Mouse (Mus musculus) kidney, adult 2 months (tissue): ENCODE measurements around the gene Hoxa13. TPM values are rescaled to one million over a fixed set of nuclear protein-coding genes. Genes with fewer than 3 reads are reported as not detected.

Source experiments
- DNase-seq: peaks from one replicate; pipeline ENCODE4 v3.0.0; 2021
- H3K27ac ChIP-seq: fragments of 200-500 bp; 2 replicates; pipeline ENCODE4 v1.5.1; 2012; ENCODE audit warnings: low read depth, low read length, control low read depth, inconsistent platforms; ENCODE audit not compliant: insufficient read depth
- H3K27me3 ChIP-seq: fragments of 200-500 bp; replicated peaks from 2 replicates; pipeline ENCODE4 v1.6.1; 2012; ENCODE audit warnings: mild to moderate bottlenecking, moderate library complexity, low read length, inconsistent platforms; ENCODE audit not compliant: control insufficient read depth, insufficient read depth
- H3K36me3 ChIP-seq: fragments of 200-500 bp; 2 replicates; pipeline ENCODE4 v1.6.1; 2012; ENCODE audit warnings: mild to moderate bottlenecking, moderate library complexity, low read length, inconsistent platforms; ENCODE audit not compliant: control insufficient read depth, insufficient read depth
- H3K4me1 ChIP-seq: fragments of 200-500 bp; 2 replicates; pipeline ENCODE4 v1.6.1; 2011; ENCODE audit warnings: low read length; ENCODE audit not compliant: control insufficient read depth, insufficient read depth
- H3K4me3 ChIP-seq: fragments of 200-500 bp; 2 replicates; pipeline ENCODE4 v1.5.1; 2011; ENCODE audit warnings: mild to moderate bottlenecking, low read depth, low read length, control low read depth; ENCODE audit not compliant: insufficient read depth
- CTCF ChIP-seq: fragments of 200-500 bp; conservative IDR thresholded peaks from 2 replicates; pipeline ENCODE4 v1.5.1; 2011; ENCODE audit warnings: low read depth, mild to moderate bottlenecking, control low read depth, low read length, moderate library complexity, mixed read lengths; ENCODE audit not compliant: insufficient read depth, insufficient read length
- POLR2A ChIP-seq: fragments of 200-500 bp; IDR thresholded peaks from one replicate; pipeline ENCODE4 v1.6.1; 2011; ENCODE audit warnings: low read depth, low read length, control low read depth
- WGBS: fragments of 180-500 bp; shearing (Covaris S2); methylation state at CpG from one replicate; pipeline ENCODE4 v1.1.7; 2018; 5-methylcytosine and 5-hydroxymethylcytosine counted together
- polyA plus RNA-seq: library from polyadenylated mRNA; depleted of rRNA; stranded (reverse); fragments of >200 nt; gene quantifications from 2 replicates; pipeline ENCODE4 v1.2.3, GENCODE M21; 2012

Gene Hoxa13
- polyA plus RNA-seq, 1 experiment: not detected

GRCm38 (mm10) chr6:52224895-52225611, 35.6 kb downstream of the Hoxa13 start:
- H3K4me1 ChIP-seq: no peaks in the 10 kb centered on the region
- TF ChIP-seq POLR2A: no peak
- no peak for TF ChIP-seq CTCF
- no peaks in the 10 kb centered on the region; the same call in 1 of the 2 replicates for H3K36me3 ChIP-seq
- DNase-seq: peak; percentile 53
- H3K4me3 ChIP-seq: peak overlapping the region; percentile 83
- H3K27me3 ChIP-seq: no peaks in the 10 kb centered on the region
- under 1% methylated on average over 36 of the region's 36 CpGs for WGBS
- H3K27ac ChIP-seq: peak overlapping the region; percentile 95

GRCm38 (mm10) chr6:52223939-52224760, 36.5 kb downstream of the Hoxa13 start:
- H3K36me3 ChIP-seq: no peaks in the 10 kb centered on the region; the same call in 1 of the 2 replicates
- DNase-seq: peak; percentile 56
- WGBS: 6% methylated on average over 24 of the region's 24 CpGs
- 0 out of 2 replicates have a peak, but pooled peaks cover 3% of the 10 kb centered on the region for H3K4me1 ChIP-seq
- peak overlapping the region; percentile 81 for H3K27ac ChIP-seq
- no peaks in the 10 kb centered on the region for H3K27me3 ChIP-seq
- peak overlapping the region; percentile 83 for H3K4me3 ChIP-seq
- TF ChIP-seq POLR2A (no peak), CTCF (no peak)

GRCm38 (mm10) chr6:52222729-52223128, 38.0 kb downstream of the Hoxa13 start:
- peak overlapping the region; percentile 91 for H3K27ac ChIP-seq
- H3K4me1 ChIP-seq: 0 out of 2 replicates have a peak, but pooled peaks cover 4% of the 10 kb centered on the region
- peak overlapping the region; percentile 30 for H3K4me3 ChIP-seq
- no peaks in the 10 kb centered on the region for H3K27me3 ChIP-seq
- WGBS: 16% methylated on average over 13 of the region's 13 CpGs
- DNase-seq: peak; percentile 53
- TF ChIP-seq POLR2A: no peak
- TF ChIP-seq CTCF: no peak
- H3K36me3 ChIP-seq: no peaks in the 10 kb centered on the region; the same call in 1 of the 2 replicates

- WGBS: 10% methylated on average over 21 of the region's 21 CpGs
- Histone ChIP-seq H3K27me3 (no peaks in the 10 kb centered on the region), H3K36me3 (no peaks in the 10 kb centered on the region; the same call in 1 of the 2 replicates), H3K27ac (peak overlapping the region; percentile 91), H3K4me3 (peak overlapping the region; percentile 30), H3K4me1 (0 out of 2 replicates have a peak, but pooled peaks cover 4% of the 10 kb centered on the region)
- DNase-seq: no peak
- TF ChIP-seq POLR2A (no peak), CTCF (no peak)
Observed at GRCm38 (mm10) chr6:52221993-52222685, 38.5 kb downstream of the Hoxa13 start.

GRCm38 (mm10) chr6:52221337-52221992, 39.2 kb downstream of the Hoxa13 start, which contains the start of gene Hoxa7:
Gene Hoxa7, minus strand, starts transcription at chr6:52221854.
- WGBS: under 1% methylated on average over 46 of the region's 46 CpGs
- peak; percentile 97 for DNase-seq

GRCm38 (mm10) chr6:52220865-52221310, 39.8 kb downstream of the Hoxa13 start:
- Histone ChIP-seq H3K4me3 (peak overlapping the region; percentile 91), H3K27me3 (no peaks in the 10 kb centered on the region), H3K4me1 (0 out of 2 replicates have a peak, but pooled peaks cover 4% of the 10 kb centered on the region), H3K27ac (peak overlapping the region; percentile 98), H3K36me3 (no peaks in the 10 kb centered on the region; the same call in 1 of the 2 replicates)
- TF ChIP-seq CTCF (no peak), POLR2A (no peak)
- 6% methylated on average over 12 of the region's 12 CpGs for WGBS
- no peak for DNase-seq

More at GRCm38 (mm10) chr6:52221337-52221992, 39.2 kb downstream of the Hoxa13 start, which contains the start of gene Hoxa7:
- peak within 1 kb of the TSS; percentile 91 for H3K4me3 ChIP-seq
- no peaks in the 10 kb centered on the region; the same call in 1 of the 2 replicates for H3K36me3 ChIP-seq
- H3K27me3 ChIP-seq: no peaks in the 10 kb centered on the region
- 0 out of 2 replicates have a peak, but pooled peaks cover 4% of the 10 kb centered on the region for H3K4me1 ChIP-seq
- H3K27ac ChIP-seq: peak within 1 kb of the TSS; percentile 98
- TF ChIP-seq POLR2A (no peak), CTCF (peak; percentile 95)
